Mouse (Mus musculus) kidney, embryonic 16.5 days (tissue): ENCODE measurements at regions not wholly inside any gene's neighbourhood (a gene's known extent, or its start where the extent isn't known, plus 50 kb on each side); places are given as distances from the start of the nearest gene placed in this dataset.

Experiments used
- ATAC-seq: fragments of 200-750 bp; cut with Nextera tagmentation; 2 replicates; pipeline ENCODE4 v1.8.0; 2017; ENCODE audit warnings: moderate TSS enrichment; ENCODE audit not compliant: low FRiP score, low TSS enrichment
- H3K27ac ChIP-seq: fragments of 300-500 bp; sonication (generic); 2 replicates; pipeline ENCODE4 v1.5.1; 2014; ENCODE audit warnings: low read length
- H3K27me3 ChIP-seq: fragments of 300-500 bp; sonication (generic); 2 replicates; pipeline ENCODE4 v1.6.1; 2014; ENCODE audit warnings: low read length, control low read depth, mixed read lengths; ENCODE audit not compliant: insufficient read depth
- H3K36me3 ChIP-seq: fragments of 300-500 bp; sonication (generic); 2 replicates; pipeline ENCODE4 v1.6.1; 2014; ENCODE audit warnings: low read length, control low read depth, mixed read lengths; ENCODE audit not compliant: insufficient read depth
- H3K4me1 ChIP-seq: fragments of 300-500 bp; sonication (generic); 2 replicates; pipeline ENCODE4 v1.6.1; 2014; ENCODE audit warnings: low read length, control low read depth, mixed read lengths; ENCODE audit not compliant: insufficient read depth
- H3K4me2 ChIP-seq: fragments of 300-500 bp; sonication (generic); replicated peaks from 2 replicates; pipeline ENCODE4 v1.6.1; 2014; ENCODE audit warnings: low read depth, low read length
- H3K4me3 ChIP-seq: fragments of 300-500 bp; sonication (generic); 2 replicates; pipeline ENCODE4 v1.5.1; 2014; ENCODE audit warnings: mild to moderate bottlenecking, low read length
- H3K9ac ChIP-seq: fragments of 300-500 bp; sonication (generic); replicated peaks from 2 replicates; pipeline ENCODE4 v1.6.1; 2014; ENCODE audit warnings: low read length
- H3K9me3 ChIP-seq: fragments of 300-500 bp; sonication (generic); 2 replicates; pipeline ENCODE4 v1.6.1; 2016; ENCODE audit warnings: low read length, control low read depth
- WGBS: fragments of 180-500 bp; shearing (Covaris S2); extraction: QIAGEN DNeasy Blood & Tissue Kit; methylation state at CpG from one replicate; pipeline ENCODE4 v1.1.7; 2014; 5-methylcytosine and 5-hydroxymethylcytosine counted together

DNA sequence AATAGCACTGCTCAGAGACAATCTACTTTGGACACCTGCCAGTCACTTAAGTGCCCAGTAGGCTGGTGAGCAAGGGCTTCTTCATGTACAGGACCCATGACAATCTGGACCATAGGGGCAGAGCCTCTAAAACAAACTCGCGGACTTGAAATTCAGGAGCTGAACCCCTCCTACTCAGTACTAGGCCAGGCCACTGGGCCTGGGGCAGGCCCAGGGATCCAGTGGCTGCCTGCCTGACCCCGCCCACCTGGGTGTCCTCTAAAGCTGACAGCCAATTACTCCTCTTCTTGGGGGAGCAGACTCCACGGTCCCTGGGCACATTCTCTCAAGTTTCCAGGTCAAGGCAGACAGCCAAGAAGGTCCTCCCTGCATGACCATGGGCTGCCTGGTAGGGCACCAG is 78.3 kb upstream of the A730046J19Rik start:
- no peaks in the 10 kb centered on the region for H3K9me3 ChIP-seq
- no peak overlapping the region for H3K4me3 ChIP-seq
- H3K4me1 ChIP-seq, result no peaks in the 10 kb centered on the region
- H3K9ac ChIP-seq, result no peak overlapping the region
- H3K4me2 ChIP-seq, result no peak overlapping the region
- no peak overlapping the region for H3K27ac ChIP-seq
- WGBS, result 64% methylated on average over 4 of the region's 4 CpGs
- ATAC-seq, result peak; percentile 73
- no peaks in the 10 kb centered on the region for H3K36me3 ChIP-seq
- no peaks in the 10 kb centered on the region for H3K27me3 ChIP-seq

- ATAC-seq, result no peak
- Histone ChIP-seq H3K9me3 (no peaks in the 10 kb centered on the region), H3K4me2 (no peak overlapping the region), H3K27me3 (no peaks in the 10 kb centered on the region), H3K27ac (no peak overlapping the region), H3K9ac (no peak overlapping the region), H3K4me3 (no peak overlapping the region), H3K36me3 (no peaks in the 10 kb centered on the region), H3K4me1 (no peaks in the 10 kb centered on the region)
- 19% methylated on average over 1 of the region's 1 CpGs for WGBS
These were observed 72.3 kb upstream of the A730046J19Rik start for GRCm38 (mm10) chrX:144081146-144081545.

DNA sequence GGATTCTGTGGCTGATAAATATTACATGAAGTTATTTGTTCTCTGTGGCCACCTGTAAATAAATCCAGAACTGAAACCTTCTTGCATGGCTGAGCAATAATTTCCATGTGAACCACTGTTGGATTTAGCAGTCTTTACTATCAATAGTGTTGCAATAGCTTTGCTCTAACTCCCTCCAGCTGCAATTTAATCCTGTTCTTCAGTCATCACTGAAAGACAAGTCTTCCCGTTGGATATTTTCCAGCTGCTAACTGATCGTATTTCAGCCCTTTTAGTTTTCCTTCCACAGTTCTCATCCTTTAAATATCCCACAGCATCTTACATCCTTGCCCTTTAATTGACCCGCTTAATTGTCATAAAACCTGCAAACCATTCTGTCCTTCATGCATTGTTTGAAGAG is 55.3 kb upstream of the A730046J19Rik start:
- Histone ChIP-seq H3K27ac (no peak overlapping the region), H3K9me3 (no peaks in the 10 kb centered on the region), H3K9ac (no peak overlapping the region), H3K4me2 (no peak overlapping the region), H3K4me1 (peaks cover 4% of the 10 kb centered on the region; the same call in 1 of the 2 replicates), H3K4me3 (no peak overlapping the region), H3K27me3 (peaks cover 2% of the 10 kb centered on the region; the same call in 1 of the 2 replicates), H3K36me3 (no peaks in the 10 kb centered on the region)
- 28% methylated on average over 3 of the region's 3 CpGs for WGBS
- ATAC-seq, result no peak
